Comparison of ENCODE assay signal across 21 mouse cellular contexts in genomic region chr5:123051736-123052135, GRCm38 (mm10). TPM values are rescaled to one million over a fixed set of nuclear protein-coding genes. Genes with fewer than 3 reads are reported as not detected.
DNase-seq lines count a peak whose midpoint lies in the region; ATAC-seq and TF ChIP-seq lines count a peak whose summit lies in the region.
"Had no signal": no experiment of that assay in that cellular context is flagged by ENCODE, and none has a peak within 500 bp of the region (broad histone marks: within the 10 kb centered on the region; RNA-seq: fewer than 3 reads in every experiment).

No protein-coding gene starts in this region.

- no peaks in the 10 kb centered on the region for H3K9me3 ChIP-seq in intestine, postnatal 0 days (ENCODE audit: control insufficient read depth)
- no peaks in the 10 kb centered on the region for H3K9me3 ChIP-seq in intestine, embryonic 15.5 days
- H3K9me3 ChIP-seq in midbrain, postnatal 0 days (ENCODE audit: low read length) = no peaks in the 10 kb centered on the region
- no peaks in the 10 kb centered on the region for H3K9me3 ChIP-seq in midbrain, embryonic 16.5 days (replicated peaks; ENCODE audit: control insufficient read depth, low read length, poor library complexity, severe bottlenecking)
- H3K9me3 ChIP-seq: embryonic facial prominence, embryonic 15.5 days; forebrain, embryonic 10.5 days; hindbrain, embryonic 12.5 days; lung, embryonic 15.5 days; midbrain, embryonic 13.5 days had no signal

- WGBS in intestine, postnatal 0 days = 83% methylated on average over 5 of the region's 5 CpGs
- WGBS in intestine, embryonic 15.5 days = 79% methylated on average over 5 of the region's 5 CpGs
- WGBS in midbrain, postnatal 0 days = 81% methylated on average over 5 of the region's 5 CpGs
- 81% methylated on average over 5 of the region's 5 CpGs for WGBS in midbrain, embryonic 16.5 days

- H3K4me3 ChIP-seq in intestine, postnatal 0 days (ENCODE audit: low read depth, low read length) = no peak overlapping the region
- no peak overlapping the region for H3K4me3 ChIP-seq in intestine, embryonic 15.5 days (replicated peaks)
- no peak overlapping the region for H3K4me3 ChIP-seq in midbrain, postnatal 0 days (ENCODE audit: low read depth, low read length)
- no peak overlapping the region for H3K4me3 ChIP-seq in midbrain, embryonic 16.5 days (ENCODE audit: low read depth, low read length)
- H3K4me3 ChIP-seq: embryonic facial prominence, embryonic 15.5 days; forebrain, embryonic 10.5 days; hindbrain, embryonic 12.5 days; lung, embryonic 15.5 days; midbrain, embryonic 13.5 days had no signal

- DNase-seq in midbrain, postnatal 0 days (ENCODE audit: low spot score) = no peak
- DNase-seq in ZHBTc4 (ENCODE audit: low read depth, low spot score) = peak; percentile 71
- no peak for DNase-seq in left cerebral cortex, adult 11 months (ENCODE audit: low spot score)
- DNase-seq in spleen, postnatal 10 days (ENCODE audit: low spot score in 2 of 2) = no peak
- DNase-seq: cerebellum, adult 9-11 months; kidney, postnatal 14 days; spleen, adult 18-20 months had no signal

- no peaks in the 10 kb centered on the region for H3K27me3 ChIP-seq in intestine, postnatal 0 days (replicated peaks; ENCODE audit: control insufficient read depth, insufficient read depth, low read length)
- H3K27me3 ChIP-seq in intestine, embryonic 15.5 days (replicated peaks) = no peaks in the 10 kb centered on the region
- H3K27me3 ChIP-seq in midbrain, postnatal 0 days (ENCODE audit: insufficient read depth, low read length) = no peaks in the 10 kb centered on the region
- no peaks in the 10 kb centered on the region for H3K27me3 ChIP-seq in midbrain, embryonic 16.5 days (ENCODE audit: control insufficient read depth, insufficient read depth, low read depth, low read length)
- H3K27me3 ChIP-seq: embryonic facial prominence, embryonic 15.5 days; hindbrain, embryonic 12.5 days; lung, embryonic 15.5 days; midbrain, embryonic 13.5 days had no signal

- H3K9ac ChIP-seq in intestine, postnatal 0 days (ENCODE audit: low read depth, low read length) = no peak overlapping the region
- H3K9ac ChIP-seq in intestine, embryonic 15.5 days = no peak overlapping the region
- no peak overlapping the region for H3K9ac ChIP-seq in midbrain, postnatal 0 days (replicated peaks; ENCODE audit: low read length, poor library complexity, severe bottlenecking)
- no peak overlapping the region for H3K9ac ChIP-seq in midbrain, embryonic 16.5 days (ENCODE audit: low read depth, low read length)
- H3K9ac ChIP-seq: embryonic facial prominence, embryonic 15.5 days; hindbrain, embryonic 12.5 days; lung, embryonic 15.5 days; midbrain, embryonic 13.5 days had no signal

- no peak overlapping the region for H3K4me2 ChIP-seq in intestine, postnatal 0 days (replicated peaks; ENCODE audit: low read depth)
- H3K4me2 ChIP-seq in intestine, embryonic 15.5 days (replicated peaks) = no peak overlapping the region
- no peak overlapping the region for H3K4me2 ChIP-seq in midbrain, postnatal 0 days (ENCODE audit: low read depth, low read length, poor library complexity, severe bottlenecking)
- H3K4me2 ChIP-seq in midbrain, embryonic 16.5 days (ENCODE audit: low read length) = no peak overlapping the region
- H3K4me2 ChIP-seq: embryonic facial prominence, embryonic 15.5 days; hindbrain, embryonic 12.5 days; lung, embryonic 15.5 days; midbrain, embryonic 13.5 days had no signal

- H3K27ac ChIP-seq in intestine, postnatal 0 days (ENCODE audit: low read depth, low read length) = no peak overlapping the region
- H3K27ac ChIP-seq in intestine, embryonic 15.5 days = no peak overlapping the region
- H3K27ac ChIP-seq in midbrain, postnatal 0 days (ENCODE audit: low read depth, low read length) = no peak overlapping the region
- H3K27ac ChIP-seq in midbrain, embryonic 16.5 days (ENCODE audit: low read length) = no peak overlapping the region
- H3K27ac ChIP-seq: embryonic facial prominence, embryonic 15.5 days; forebrain, embryonic 10.5 days; hindbrain, embryonic 12.5 days; lung, embryonic 15.5 days; midbrain, embryonic 13.5 days had no signal

- no peak for ATAC-seq in intestine, postnatal 0 days
- no peak for ATAC-seq in intestine, embryonic 15.5 days
- no peak for ATAC-seq in midbrain, postnatal 0 days (ENCODE audit: low FRiP score)
- no peak for ATAC-seq in midbrain, embryonic 16.5 days
- ATAC-seq: intestine, embryonic 16.5 days; midbrain, embryonic 13.5 days had no signal

- H3K36me3 ChIP-seq in intestine, postnatal 0 days (ENCODE audit: control insufficient read depth, insufficient read depth) = no peaks in the 10 kb centered on the region
- no peaks in the 10 kb centered on the region for H3K36me3 ChIP-seq in intestine, embryonic 15.5 days
- H3K36me3 ChIP-seq in midbrain, postnatal 0 days (ENCODE audit: insufficient read depth, low read length) = no peaks in the 10 kb centered on the region
- H3K36me3 ChIP-seq in midbrain, embryonic 16.5 days (ENCODE audit: control insufficient read depth, insufficient read depth, low read length) = no peaks in the 10 kb centered on the region
- H3K36me3 ChIP-seq: embryonic facial prominence, embryonic 15.5 days; forebrain, embryonic 10.5 days; hindbrain, embryonic 12.5 days; lung, embryonic 15.5 days; midbrain, embryonic 13.5 days had no signal

- TF ChIP-seq CTCF in intestine, postnatal 0 days (IDR thresholded peaks at IDR 0.05; ENCODE audit: low read depth) = peak; percentile 43; the same call in 1 of the 2 replicates
- 0 out of 2 replicates have a peak, but pooled peaks have one; percentile 19 for TF ChIP-seq CTCF in midbrain, postnatal 0 days (IDR thresholded peaks at IDR 0.05)

- H3K4me1 ChIP-seq in intestine, postnatal 0 days (replicated peaks; ENCODE audit: control insufficient read depth, insufficient read depth, low read length) = no peaks in the 10 kb centered on the region
- H3K4me1 ChIP-seq in intestine, embryonic 15.5 days (replicated peaks) = peaks cover 4% of the 10 kb centered on the region; the same call in 1 of the 2 replicates
- no peaks in the 10 kb centered on the region for H3K4me1 ChIP-seq in midbrain, postnatal 0 days (ENCODE audit: insufficient read depth, low read length)
- peaks cover 3% of the 10 kb centered on the region; the same call in 1 of the 2 replicates for H3K4me1 ChIP-seq in midbrain, embryonic 16.5 days (ENCODE audit: control insufficient read depth, insufficient read depth, low read length)
- H3K4me1 ChIP-seq: lung, embryonic 15.5 days had no signal

RNA-seq across cellular contexts. Expression of gene Morn3, which starts 4.9 kb away (rescaled TPM):
- polyA plus RNA-seq in intestine, postnatal 0 days (2015; fragmentation: Nextera tagmentation; extraction: Ambion mirVana) = 0.43 TPM in 1 of 2 replicates, not detected in the other
- polyA plus RNA-seq in intestine, embryonic 15.5 days (2015; fragmentation: Nextera tagmentation; extraction: Ambion mirVana) = 0.45 TPM in 1 of 2 replicates, not detected in the other
- total RNA-seq in midbrain, postnatal 0 days (2014; rRNA removed) = not detected in 2 replicates
- polyA plus RNA-seq in midbrain, postnatal 0 days (2015; fragmentation: Nextera tagmentation; extraction: Ambion mirVana) = 1.1 and 1.3 TPM in 2 replicates
- 0.62 and 1.7 TPM in 2 replicates for polyA plus RNA-seq in midbrain, embryonic 16.5 days (2015; fragmentation: Nextera tagmentation; extraction: Ambion mirVana)
- total RNA-seq: gastrocnemius, postnatal 25 days; left cerebral cortex, postnatal 14 days; megakaryocyte progenitor cell, adult 5-6 weeks had no signal
- polyA plus RNA-seq: heart, postnatal 0 days; limb, embryonic 14.5 days had no signal

RNA-seq across cellular contexts. Expression of gene Tmem120b, which starts 16.5 kb away (rescaled TPM):
- polyA plus RNA-seq in intestine, postnatal 0 days (2015; fragmentation: Nextera tagmentation; extraction: Ambion mirVana) = 3.2 and 4.2 TPM in 2 replicates
- 8.4 and 10.1 TPM in 2 replicates for polyA plus RNA-seq in intestine, embryonic 15.5 days (2015; fragmentation: Nextera tagmentation; extraction: Ambion mirVana)
- total RNA-seq in midbrain, postnatal 0 days (2014; rRNA removed) = 13.3 and 16.2 TPM in 2 replicates
- 17.1 and 19.7 TPM in 2 replicates for polyA plus RNA-seq in midbrain, postnatal 0 days (2015; fragmentation: Nextera tagmentation; extraction: Ambion mirVana)
- 16.9 and 18.7 TPM in 2 replicates for polyA plus RNA-seq in midbrain, embryonic 16.5 days (2015; fragmentation: Nextera tagmentation; extraction: Ambion mirVana)

RNA-seq across cellular contexts. Expression of gene Orai1, which starts 36.9 kb away (rescaled TPM):
- 36.8 and 42.5 TPM in 2 replicates for polyA plus RNA-seq in intestine, postnatal 0 days (2015; fragmentation: Nextera tagmentation; extraction: Ambion mirVana)
- polyA plus RNA-seq in intestine, embryonic 15.5 days (2015; fragmentation: Nextera tagmentation; extraction: Ambion mirVana) = 18.9 and 19.3 TPM in 2 replicates
- 16.3 and 24.0 TPM in 2 replicates for total RNA-seq in midbrain, postnatal 0 days (2014; rRNA removed)
- polyA plus RNA-seq in midbrain, postnatal 0 days (2015; fragmentation: Nextera tagmentation; extraction: Ambion mirVana) = 13.5 and 14.8 TPM in 2 replicates
- polyA plus RNA-seq in midbrain, embryonic 16.5 days (2015; fragmentation: Nextera tagmentation; extraction: Ambion mirVana) = 9.3 and 10.7 TPM in 2 replicates
